Mouse (Mus musculus): ENCODE data around the gene Ip6k3.
A peak's percentile ranks its signal among the peaks of the same experiment; 100 is the strongest.

Ip6k3 gene

DNA sequence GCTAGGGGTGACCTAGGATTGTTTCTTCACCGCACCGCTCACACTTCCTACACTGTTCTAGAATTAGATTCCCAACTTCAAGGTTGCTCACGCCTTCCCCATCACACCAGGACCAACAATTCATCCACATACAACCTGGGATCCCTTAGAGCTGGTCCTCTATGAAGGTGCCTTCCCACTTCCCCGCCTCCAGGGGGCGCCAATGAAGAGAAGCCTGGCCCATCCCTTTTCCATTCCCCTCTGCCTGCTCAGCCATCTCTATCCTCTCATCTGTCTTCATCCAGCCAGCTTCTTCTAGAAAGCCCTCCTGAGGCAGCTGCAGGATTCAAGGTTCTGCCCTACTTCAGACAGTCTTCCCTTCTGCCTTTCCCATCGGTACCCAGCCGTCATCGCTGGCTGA lies 16.2 kb downstream of the Ip6k3 start:
- DNase-seq = no peak

DNA sequence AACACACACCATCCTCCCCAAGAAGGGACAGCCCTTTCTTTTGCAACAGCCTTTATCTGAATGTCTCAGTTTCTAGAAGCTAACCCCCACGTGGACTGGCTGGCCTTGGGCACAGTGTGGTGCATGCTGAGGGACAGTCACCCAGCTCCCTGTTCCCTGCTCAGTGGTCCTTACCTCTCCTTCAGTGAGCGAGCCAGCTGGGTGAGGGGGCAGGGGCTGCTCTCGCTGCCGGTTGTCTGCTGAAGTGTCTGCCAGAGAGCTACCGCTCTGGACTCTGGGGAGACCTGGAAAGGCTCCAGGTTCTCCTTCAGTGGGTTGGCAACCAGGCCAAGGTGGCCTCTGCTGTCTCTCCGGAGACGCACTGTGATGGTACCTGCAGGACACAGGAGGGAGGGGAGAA lies 16.7 kb downstream of the Ip6k3 start:
- no peak for DNase-seq

DNA sequence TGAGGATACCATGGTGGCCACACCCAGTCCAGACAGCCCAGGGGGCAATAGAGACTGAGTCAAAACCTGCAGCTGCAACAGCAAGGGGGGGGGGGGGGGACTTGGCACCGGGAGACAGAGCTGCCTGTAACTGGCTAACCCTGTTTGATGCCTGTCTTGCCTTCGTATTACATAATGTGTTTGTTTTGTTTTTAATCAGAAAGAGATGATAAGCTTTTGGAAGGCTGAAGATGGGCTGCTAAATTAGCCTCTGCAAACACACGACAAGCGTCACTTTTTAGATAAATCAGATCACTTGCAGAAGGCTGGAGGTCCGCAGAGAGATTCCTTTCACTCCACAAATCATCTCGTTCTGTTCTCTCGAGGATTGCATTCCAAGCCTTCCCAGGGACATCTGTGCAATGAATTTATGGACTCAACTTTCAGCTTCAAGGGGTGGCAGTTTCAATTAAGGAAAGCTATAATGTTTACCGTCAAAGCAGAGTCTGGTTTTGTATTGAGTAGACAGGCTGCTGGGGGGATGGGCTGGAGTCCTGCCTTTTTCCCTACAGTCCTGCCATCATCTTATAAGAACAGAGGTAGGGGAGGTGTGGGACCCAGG lies 21.2 kb downstream of the Ip6k3 start:
- DNase-seq = no peak

DNA sequence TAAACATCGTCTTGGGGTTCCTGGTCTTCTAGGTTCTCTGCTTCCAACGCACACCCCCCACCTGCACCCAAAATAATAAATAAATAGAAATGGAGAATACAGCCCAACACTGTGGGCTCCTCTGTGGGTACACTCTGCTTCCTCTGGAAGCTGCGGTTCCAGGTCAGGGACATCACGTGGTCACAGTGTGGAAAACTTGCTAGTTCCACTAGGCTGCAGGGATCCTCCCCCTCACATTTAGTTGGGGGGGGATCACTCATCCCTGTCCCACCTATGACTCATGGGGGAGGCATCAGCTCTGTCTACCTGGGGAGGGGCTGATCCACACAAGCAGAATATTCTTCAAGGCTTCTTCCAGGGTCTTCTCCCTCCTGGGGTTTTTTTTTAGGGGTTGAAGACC lies 23.4 kb downstream of the Ip6k3 start:
- DNase-seq = no peak

DNA sequence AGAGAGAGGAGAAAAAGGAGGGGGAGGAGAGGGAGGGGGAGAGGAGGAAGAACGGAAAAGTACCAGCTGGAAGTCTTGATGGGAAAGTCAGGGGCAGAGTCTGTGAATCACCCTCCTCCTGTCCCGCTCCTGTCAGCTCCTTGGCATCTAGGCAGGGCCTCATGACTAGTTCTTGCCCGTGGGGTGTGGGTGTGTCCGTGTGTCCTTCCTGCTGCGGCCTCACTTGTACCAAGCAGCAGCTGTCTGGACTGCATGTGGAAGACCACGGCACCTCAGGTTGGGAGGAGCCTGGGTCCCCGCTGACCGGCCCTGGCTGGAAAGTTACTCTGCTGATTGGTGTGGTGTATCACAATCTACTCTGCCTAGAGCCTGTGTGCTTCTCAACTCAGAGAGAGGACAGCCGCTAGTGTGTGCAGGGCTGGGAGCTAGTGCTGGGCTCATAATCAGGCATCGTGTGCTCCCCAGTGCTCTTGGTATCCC lies 25.6 kb downstream of the Ip6k3 start:
- peak; percentile 29 for DNase-seq

DNA sequence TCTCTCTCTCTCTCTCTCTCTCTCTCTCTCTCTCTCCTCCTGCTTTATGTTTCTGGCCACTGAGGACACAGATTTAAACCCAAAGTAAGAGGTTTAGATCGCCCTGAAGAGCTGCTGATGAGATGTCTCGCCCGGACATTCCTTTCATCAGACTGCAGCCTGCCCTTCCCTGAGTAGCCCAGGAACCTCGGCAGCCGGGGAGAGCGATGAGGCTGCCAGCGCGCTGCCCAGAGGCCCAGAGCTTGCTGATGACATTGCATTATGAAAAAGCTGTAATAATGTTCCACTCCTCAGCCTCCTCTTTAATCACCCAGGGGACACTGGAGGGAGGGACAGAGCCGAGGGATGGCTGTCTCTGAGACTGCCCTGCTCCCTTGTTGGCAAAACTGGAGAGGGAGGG lies 27.3 kb downstream of the Ip6k3 start:
- no peak for DNase-seq

DNA sequence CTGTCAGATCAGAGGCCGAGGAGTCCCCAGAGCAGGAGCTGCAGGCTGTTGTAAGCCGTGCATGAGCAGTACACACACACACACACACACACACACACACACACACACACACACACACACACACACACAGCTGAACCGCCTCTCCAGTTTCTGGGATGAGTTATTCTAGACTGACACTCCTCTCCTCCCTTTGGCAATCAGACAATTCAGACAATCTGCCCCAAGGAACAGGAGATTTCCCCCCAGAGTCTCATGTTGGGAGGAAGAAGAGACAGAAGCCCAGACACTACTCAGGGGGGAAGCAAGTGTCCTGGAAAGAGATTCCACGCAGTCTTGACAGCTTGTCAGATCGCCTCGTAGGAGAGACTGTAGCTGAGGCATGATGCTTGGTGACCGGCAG lies 28.3 kb downstream of the Ip6k3 start:
- DNase-seq = no peak

DNA sequence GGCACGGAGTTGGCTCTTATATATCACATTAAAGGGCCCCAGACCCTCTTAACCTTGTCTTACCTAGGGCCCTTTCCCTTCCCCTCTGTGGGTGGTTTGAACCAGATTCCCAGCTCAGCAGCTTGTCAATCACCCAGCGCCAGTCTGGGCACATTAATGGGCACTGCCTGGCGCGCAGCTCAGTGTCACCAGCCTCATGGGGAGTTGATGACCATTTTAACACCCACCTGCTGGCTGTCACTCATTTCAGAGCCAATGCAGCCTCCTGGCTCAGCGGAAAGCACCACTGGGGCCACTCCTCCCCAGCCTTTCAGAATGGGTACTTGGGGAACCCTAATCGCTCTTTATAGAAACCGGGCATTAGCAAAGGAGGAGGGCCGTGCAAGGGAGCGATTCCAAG lies 29.2 kb downstream of the Ip6k3 start:
- no peak for DNase-seq

DNA sequence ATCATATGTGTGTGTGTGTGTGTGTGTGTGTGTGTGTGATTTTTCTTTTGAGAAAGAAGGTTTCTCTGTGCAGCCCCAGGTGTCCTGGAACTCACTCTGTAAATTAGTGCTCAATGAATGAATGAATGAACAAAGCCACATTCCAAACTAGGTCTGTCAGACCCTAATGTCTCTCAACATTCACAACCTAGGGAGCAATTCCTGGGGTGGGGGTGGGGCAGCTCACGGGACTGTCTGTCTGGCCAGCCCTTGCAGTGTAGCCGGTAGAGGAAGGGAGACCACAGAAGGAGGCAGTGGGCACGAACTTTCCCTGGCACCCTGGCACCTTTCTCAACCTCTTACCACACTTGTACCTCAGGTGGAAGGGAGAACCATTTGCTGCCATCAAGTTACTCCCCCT lies 32.9 kb downstream of the Ip6k3 start:
- no peak for DNase-seq

DNA sequence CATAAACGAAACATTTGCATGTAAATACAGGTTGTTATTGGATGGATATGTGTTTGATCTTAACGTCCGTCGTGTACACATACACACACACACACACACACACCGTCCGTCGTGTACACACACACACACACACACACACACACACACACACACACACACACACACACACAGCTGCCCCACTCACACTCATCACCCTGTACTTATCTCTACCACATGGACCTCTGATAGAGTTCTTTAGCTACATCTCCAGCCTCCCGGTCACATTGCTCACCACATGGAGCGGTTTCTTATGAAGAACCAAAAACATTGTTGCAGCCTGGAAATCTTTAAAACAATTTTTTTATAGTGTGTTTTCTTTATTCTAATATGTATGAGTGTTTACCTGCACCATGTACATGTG lies 33.4 kb downstream of the Ip6k3 start:
- DNase-seq = no peak

DNA sequence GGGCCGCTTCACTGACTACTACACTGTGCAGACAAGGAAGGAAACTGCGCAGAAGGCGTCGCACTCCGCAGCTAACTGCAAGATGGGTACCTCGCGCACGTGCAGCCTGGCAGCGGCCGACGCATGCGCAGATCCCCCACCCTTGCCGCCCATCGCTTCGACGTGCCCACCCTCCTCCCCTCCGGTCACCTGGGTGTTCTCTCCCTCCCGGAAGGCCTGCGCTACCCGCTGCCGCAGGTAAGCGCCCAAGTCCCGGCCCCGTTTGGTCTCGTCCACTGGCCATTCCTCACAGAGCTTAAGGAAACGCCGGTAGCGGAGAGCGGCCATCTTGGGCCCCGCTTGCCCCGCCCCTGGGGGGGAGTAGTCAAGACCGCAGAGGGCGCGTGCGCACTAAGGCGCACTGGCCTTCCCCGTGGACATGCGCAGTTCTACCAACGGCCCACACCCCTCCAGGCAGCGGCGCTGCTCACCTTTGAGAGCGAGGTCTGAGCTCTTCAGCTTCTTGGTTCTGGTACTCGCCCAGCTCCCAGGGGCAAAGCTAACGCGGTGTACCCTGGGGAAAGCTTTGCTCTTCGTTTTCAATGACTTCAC lies 33.9 kb downstream of the Ip6k3 start, which contains the start of gene Uqcc2:
Uqcc2 (minus strand) TSS at position 366 of the 591 bp plus-strand sequence.
- DNase-seq = peak; percentile 98

DNA sequence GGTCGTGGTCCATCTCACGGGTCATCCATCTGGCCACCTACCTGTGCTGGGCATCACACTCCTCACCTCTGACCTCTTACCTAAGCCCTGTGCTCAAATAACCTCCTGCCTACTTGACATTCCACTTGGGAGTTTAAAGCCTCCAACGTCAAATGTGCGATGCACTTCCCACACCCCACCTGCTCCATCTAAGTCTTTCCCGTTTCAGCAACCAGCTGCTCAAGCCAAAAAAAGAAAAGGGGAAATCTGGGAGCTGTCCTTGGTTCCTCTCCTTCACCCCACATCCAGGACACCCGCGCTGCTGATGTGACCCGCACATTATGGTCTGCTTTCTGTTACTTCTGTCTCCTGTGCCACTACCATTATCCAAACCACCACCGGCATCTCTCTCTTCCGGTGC lies 35.4 kb downstream of the Ip6k3 start:
- DNase-seq = no peak

DNA sequence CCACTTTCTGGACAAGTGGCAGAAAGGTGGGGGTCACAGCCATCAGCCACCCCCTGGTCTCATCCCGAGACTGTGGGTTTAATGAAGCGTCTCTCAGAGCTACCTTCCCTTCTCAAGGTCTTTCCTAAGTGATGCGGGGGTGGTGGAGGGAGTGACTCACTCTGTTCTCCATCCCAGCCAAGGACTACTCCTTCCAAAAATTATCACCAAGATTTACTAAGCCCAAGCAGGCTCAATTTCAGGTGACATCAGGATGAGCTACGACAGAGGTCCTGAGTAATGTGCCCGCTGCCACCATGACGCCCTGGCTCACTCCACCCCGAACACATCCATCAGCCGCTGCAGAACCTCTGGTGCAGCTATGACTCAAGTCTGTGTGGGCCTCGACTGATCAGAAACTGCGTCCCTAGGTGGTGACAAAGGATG lies 36.3 kb downstream of the Ip6k3 start:
- no peak for DNase-seq

DNA sequence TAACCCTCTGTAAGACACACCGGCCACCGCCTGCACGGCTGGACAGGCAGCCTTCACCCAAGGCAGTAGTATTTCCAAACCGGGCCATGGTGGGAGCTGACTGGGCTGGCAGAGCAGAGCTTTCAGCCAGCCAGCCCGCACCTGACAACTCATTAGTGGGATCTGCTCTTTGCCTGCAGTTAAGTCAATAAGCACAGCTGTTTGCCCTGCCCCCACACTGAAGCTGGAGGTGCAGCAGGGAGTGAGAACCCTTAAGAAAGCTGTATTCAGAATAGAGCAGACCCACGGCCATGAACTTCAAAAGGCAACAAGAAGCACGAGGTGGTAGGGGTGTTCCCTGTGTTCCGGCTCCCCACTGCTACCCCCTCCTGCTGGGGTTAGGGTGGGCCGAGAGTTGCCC lies 37.3 kb downstream of the Ip6k3 start:
- no peak for DNase-seq

DNA sequence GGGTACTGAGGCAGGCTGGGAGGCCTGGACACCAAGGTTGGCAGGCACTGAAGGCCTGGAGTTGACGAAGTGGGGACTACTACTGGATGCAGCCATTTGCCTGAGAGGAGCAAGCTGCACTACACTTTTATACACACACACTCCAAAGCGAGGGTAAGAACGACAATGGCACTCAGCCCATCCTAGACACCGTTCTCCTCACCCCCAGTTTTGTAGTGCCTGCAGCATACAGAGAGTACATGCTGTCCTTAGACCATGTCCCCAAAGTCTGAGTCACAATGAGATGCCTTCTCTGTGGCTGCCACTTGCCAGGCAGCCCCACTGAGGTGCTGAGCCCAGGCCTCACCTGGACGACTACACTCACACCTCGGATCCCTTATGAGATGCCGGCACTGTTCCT lies 37.8 kb downstream of the Ip6k3 start:
- no peak for DNase-seq

DNA sequence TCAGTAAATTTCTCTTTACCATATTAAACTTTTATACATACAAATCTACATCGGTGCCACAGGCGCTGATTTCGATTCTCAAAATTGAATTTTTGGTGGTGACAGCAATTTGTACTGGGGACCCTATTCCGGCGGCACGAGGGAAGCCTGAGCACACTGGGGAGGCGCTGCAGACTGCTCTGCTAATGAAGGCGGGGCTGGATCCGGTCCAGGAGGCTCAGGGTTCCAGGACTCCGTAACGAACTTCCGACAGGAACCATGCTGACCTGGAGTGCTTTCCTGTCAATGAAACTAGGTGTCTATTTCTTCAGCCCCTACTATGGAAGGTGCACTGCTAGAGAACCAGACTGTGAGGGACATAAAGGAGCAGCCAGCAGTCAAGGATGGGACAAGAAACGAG lies 38.3 kb downstream of the Ip6k3 start:
- no peak for DNase-seq

DNA sequence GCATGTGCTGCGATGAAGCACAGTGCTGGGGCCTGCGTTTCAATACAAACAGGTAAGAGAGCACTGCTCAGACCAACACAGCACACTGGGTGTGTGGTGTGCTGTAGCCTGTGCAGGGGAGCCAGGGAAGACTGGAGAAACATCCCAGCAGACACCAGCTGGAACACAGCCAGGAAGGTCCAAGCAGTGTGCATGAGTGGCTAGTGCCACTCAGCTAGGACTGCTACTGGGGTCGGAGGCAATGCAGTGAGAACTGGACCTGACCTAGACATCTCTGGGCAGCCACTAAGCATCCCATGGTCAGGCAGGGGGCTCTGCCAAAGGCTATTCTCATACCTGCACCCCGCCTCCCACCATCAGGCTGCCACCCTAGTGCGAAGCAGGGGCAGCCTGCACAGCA lies 39.4 kb downstream of the Ip6k3 start:
- no peak for DNase-seq

DNA sequence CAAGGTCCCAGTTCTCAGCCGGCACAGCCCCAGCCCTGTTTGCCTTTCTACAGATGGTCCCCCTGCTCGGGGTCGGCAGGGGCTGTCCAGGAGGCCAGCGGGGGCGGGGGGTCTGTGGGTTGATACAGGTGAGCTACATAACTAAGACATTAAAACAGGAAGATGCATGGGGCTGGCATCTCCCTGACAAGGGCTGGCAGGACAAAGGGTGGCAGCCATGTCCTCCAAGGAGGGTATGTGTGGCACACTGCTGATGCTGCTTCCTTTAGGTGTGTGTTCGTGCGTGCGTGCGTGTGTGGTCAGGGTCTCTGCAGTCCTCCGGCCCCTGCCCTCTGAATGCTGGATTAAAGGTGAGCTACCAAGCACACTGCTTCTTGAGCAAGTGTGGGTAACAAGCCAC lies 40.6 kb downstream of the Ip6k3 start:
- DNase-seq = no peak

DNA sequence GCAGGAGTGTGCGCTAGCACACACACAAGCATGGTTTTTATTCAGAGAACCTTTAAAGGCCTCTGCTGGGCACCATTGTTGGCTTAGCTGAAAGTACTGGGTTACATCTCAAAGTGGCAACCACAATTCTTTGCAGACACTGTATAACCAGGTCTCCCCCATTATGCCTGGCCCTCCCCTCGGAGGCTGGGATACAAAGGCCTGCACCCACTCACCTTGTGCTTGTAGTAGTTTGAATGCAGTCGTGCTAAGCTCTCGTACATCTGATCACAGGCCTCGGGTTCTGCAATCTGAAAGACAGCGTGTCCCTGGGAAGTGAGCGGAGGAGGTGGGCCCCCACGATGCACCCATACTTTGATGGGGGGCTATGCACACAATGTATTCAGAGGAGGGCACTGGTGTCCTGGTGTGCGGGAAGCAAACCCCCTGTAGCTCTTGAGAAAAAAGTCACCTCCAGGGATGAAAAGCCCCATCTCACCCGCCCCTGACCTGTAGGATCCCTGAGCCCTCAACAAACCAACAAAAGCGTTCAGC lies 41.9 kb downstream of the Ip6k3 start:
- DNase-seq = no peak

DNA sequence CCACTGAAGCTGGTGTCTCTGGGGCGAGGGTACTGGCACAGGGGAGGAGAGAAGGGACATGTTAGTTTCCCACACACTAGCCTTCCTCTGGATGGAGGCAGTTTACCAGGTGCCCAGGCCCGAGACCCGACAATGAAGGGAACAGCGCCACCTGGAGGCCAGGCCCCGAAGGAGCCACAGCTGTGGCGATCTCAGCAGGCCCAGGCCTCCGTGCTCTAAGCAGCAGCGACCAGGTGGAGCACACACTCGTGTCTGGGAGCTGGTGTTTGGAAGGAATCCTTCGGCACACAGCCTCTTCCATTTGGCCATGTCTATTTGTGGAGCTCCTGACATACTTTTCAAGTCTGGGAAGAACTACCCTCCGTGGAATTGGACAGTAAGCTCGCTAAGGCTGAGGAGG lies 42.4 kb downstream of the Ip6k3 start:
- peak; percentile 82 for DNase-seq

DNA sequence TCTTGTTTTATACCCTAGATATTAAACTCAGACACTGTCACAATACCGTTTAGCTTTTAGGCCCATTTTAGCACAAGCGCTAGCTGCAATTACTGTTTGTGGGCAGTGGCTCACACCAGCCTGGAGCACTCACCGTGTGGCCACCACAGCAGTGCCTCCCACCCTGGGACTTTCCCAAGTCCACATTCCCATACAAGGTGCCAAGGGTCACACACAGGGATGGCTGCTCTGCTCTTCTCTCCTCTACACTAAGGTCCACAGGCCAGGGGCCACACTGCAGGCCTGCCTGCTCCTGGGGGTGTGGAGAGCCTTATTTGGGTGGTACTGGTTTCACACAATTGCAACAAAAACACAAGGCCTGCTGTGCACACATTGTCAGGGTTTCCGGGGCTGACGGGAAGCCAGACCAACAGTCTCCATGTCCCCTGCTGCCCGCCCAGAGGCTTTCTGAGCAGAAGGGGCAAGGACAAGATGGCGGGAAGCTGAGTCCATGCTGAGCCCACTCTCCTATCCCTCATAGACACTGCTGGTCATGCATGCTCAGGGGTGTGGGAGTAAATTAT lies 43.7 kb downstream of the Ip6k3 start:
- no peak for DNase-seq

DNA sequence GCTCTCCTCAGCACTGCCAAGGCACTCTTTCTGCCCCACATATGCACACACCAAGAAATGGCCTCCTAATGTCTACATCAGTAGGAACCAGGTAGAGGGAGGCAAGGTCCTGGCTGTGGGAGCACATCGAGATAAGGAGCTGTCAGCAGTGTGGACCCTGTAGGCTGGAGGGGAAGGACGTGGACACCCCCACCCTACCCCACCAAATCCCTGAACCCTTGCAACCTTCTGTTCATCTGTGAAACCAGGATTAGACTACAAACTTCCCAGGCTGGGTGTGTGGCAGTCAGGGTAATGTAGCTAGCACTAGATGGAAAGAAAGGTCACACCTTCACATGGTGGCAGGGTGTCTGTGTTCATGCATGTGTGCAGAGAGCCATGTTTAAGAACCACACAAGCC lies 44.5 kb downstream of the Ip6k3 start:
- no peak for DNase-seq

DNA sequence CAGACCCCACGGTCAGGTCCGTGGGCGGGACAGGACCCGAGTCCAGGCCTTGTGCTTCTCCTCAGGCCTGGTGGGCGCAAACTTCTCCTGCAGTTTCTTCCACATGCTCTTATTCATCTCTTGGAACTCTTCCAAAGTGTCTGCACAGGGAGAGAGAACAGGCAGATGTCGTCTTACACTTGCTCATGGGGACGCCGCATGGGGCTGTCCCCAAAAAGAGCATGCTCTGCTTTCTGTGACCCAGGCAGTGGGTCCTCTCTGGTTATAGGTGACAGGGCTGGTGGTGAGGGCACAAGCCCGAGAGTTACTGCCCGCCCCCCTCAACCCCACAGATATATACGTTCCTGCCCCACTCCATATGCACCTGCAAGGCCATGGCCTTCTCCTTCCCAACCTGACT lies 44.9 kb downstream of the Ip6k3 start:
- no peak for DNase-seq

DNA sequence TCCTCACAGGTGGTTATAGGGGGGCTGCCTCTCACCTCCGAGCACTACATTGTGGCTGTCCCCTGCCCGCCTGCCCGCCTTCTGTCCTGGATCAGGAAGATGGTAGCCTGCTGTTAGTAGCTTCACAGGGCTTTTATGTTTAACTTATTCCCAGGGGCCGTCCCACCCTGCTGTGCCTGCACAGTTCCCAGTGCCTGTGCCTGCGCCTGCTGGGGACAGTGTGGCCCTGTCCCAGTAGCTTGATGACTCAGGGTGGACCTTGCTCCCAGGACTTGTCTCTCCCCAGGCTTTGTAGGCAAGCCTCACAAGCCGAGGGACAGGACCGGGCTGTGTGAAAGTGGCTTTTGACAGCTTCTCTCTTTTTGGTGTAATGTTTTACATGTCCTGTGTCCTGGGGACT lies 45.8 kb downstream of the Ip6k3 start:
- no peak for DNase-seq

DNA sequence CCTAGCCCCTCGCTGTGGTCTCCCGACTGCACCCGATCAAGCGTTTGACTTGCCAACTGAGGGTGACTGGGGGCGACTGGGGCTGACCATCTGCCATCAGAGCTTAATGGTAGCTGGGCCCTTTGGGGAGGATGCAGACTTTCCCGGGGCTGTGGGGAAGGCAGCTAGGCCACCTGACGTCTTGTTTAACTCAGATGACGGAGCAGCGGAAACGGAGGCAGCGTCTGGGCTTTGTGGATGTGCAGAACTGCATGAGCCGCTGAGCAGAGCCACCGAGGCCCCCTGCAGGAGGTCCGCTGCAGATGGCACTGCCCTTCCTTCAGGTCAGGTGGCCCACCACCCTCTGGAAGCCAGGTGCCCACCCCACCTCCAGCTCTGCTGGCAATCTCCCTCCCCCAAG lies 46.3 kb downstream of the Ip6k3 start:
- no peak for DNase-seq

All from lung, postnatal 36 days (tissue).